Comparison of ENCODE assay signal across 19 mouse cellular contexts in the genomic region with DNA sequence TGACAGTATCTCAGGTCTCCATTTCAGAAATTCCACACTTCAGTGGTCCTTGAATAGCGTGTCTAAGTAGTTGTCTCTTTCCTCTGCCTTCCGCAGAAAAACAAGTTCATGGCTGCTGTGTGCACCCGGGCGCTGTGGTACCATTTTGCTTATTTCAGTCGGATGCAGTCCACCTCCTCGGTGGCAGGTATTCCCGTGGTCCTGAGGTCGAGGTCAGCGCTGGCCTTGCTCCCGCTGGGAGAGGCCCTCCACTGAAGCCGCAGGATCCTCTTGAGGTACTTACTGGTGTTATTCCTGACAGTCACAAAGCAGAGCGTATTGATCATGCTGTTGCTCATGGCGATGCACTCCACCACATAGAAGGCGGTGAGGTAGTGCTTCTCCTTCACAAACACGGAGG.
"Had no signal": no experiment of that assay in that cellular context is flagged by ENCODE, and none has a peak within 500 bp of the region (broad histone marks: within the 10 kb centered on the region; RNA-seq: fewer than 3 reads in every experiment).

No protein-coding gene starts in this region.

- H3K4me2 ChIP-seq: lung, embryonic 14.5 days; midbrain, embryonic 12.5 days; neural tube, embryonic 13.5 days; neural tube, embryonic 15.5 days had no signal

- DNase-seq: lung, adult 18-20 months; lung, embryonic 14.5 days; lung, postnatal 10 days; lung, postnatal 4 days; midbrain, embryonic 14.5 days; retina, postnatal 1 day; right cerebral cortex, adult 18-20 months; right cerebral cortex, postnatal 25 days; right cerebral cortex, postnatal 4 days; spleen, adult 18-20 months; thymus, adult 18-20 months; thymus, postnatal 14 days; thymus, postnatal 36 days had no signal

- H3K9ac ChIP-seq: lung, embryonic 14.5 days; midbrain, embryonic 12.5 days; neural tube, embryonic 13.5 days; neural tube, embryonic 15.5 days had no signal

- H3K4me3 ChIP-seq: midbrain, embryonic 10.5 days; midbrain, embryonic 12.5 days; myocyte; neural tube, embryonic 13.5 days; neural tube, embryonic 15.5 days had no signal

- H3K9me3 ChIP-seq: midbrain, embryonic 10.5 days; midbrain, embryonic 12.5 days; neural tube, embryonic 13.5 days; neural tube, embryonic 15.5 days had no signal

- ATAC-seq: midbrain, embryonic 16.5 days had no signal

- H3K36me3 ChIP-seq: midbrain, embryonic 12.5 days; neural tube, embryonic 15.5 days had no signal

- H3K27me3 ChIP-seq: midbrain, embryonic 12.5 days; neural tube, embryonic 13.5 days; neural tube, embryonic 15.5 days had no signal

- H3K27ac ChIP-seq: midbrain, embryonic 10.5 days; midbrain, embryonic 12.5 days; neural tube, embryonic 13.5 days; neural tube, embryonic 15.5 days had no signal

- H3K4me1 ChIP-seq: midbrain, embryonic 12.5 days; neural tube, embryonic 13.5 days had no signal
